Mouse (Mus musculus) lung, embryonic 14.5 days (tissue): ENCODE measurements around the gene Cep78. TPM values are rescaled to one million over a fixed set of nuclear protein-coding genes. Genes with fewer than 3 reads are reported as not detected.
A peak's percentile ranks its signal among the peaks of the same experiment; 100 is the strongest.

Experiments used
- ATAC-seq: fragments of 200-750 bp; cut with Nextera tagmentation; 2 replicates; pipeline ENCODE4 v1.8.0; 2017; ENCODE audit warnings: mild to moderate bottlenecking, moderate TSS enrichment, moderate library complexity; ENCODE audit not compliant: insufficient read depth
- DNase-seq: peaks from one replicate; pipeline ENCODE4 v3.0.0-alpha.2; 2015
- H3K27ac ChIP-seq: fragments of 300-500 bp; sonication (generic); 2 replicates; pipeline ENCODE4 v1.5.1; 2014; ENCODE audit warnings: low read depth, mild to moderate bottlenecking, moderate library complexity
- H3K27me3 ChIP-seq: fragments of 300-500 bp; sonication (generic); 2 replicates; pipeline ENCODE4 v1.6.1; 2014; ENCODE audit warnings: low read length, control low read depth; ENCODE audit not compliant: insufficient read depth
- H3K36me3 ChIP-seq: fragments of 300-500 bp; sonication (generic); 2 replicates; pipeline ENCODE4 v1.6.1; 2014; ENCODE audit warnings: control low read depth; ENCODE audit not compliant: insufficient read depth
- H3K4me1 ChIP-seq: fragments of 300-500 bp; sonication (generic); 2 replicates; pipeline ENCODE4 v1.6.1; 2014; ENCODE audit warnings: antibody characterized with exemption, control low read depth; ENCODE audit not compliant: insufficient read depth
- H3K4me2 ChIP-seq: fragments of 300-500 bp; sonication (generic); 2 replicates; pipeline ENCODE4 v1.6.1; 2014; ENCODE audit warnings: mild to moderate bottlenecking
- H3K4me3 ChIP-seq: fragments of 300-500 bp; sonication (generic); 2 replicates; pipeline ENCODE4 v1.5.1; 2014; ENCODE audit warnings: low read depth, low read length
- H3K9ac ChIP-seq: fragments of 300-500 bp; sonication (generic); 2 replicates; pipeline ENCODE4 v1.6.1; 2014
- H3K9me3 ChIP-seq: fragments of 300-500 bp; sonication (generic); 2 replicates; pipeline ENCODE4 v1.6.1; 2016; ENCODE audit warnings: low read depth, low read length, control low read depth
- CTCF ChIP-seq: IDR thresholded peaks from 2 replicates; pipeline ENCODE4 v1.5.1; 2016; ENCODE audit warnings: antibody characterized with exemption, low read depth
- WGBS: fragments of 180-500 bp; shearing (Covaris S2); extraction: QIAGEN DNeasy Blood & Tissue Kit; methylation state at CpG from one replicate; pipeline ENCODE4 v1.1.7; 2014; 5-methylcytosine and 5-hydroxymethylcytosine counted together
- polyA plus RNA-seq: library from polyadenylated mRNA; unstranded; fragments of >200 nt; fragmentation: Nextera tagmentation; extraction: Ambion mirVana; gene quantifications from 2 replicates; pipeline ENCODE4 v1.2.1, GENCODE M21; 2014

Cep78 gene
- polyA plus RNA-seq, 1 experiment from 2014 or later, result 36.1 TPM

- peak overlapping the region; percentile 77 for H3K4me3 ChIP-seq
- H3K4me2 ChIP-seq, result peak overlapping the region; percentile 95
- DNase-seq (peak; percentile 73), ATAC-seq (peak; percentile 56)
- 0 out of 2 replicates have a peak, but pooled peaks cover 2% of the 10 kb centered on the region for H3K4me1 ChIP-seq
- H3K27me3 ChIP-seq, result no peaks in the 10 kb centered on the region
- H3K36me3 ChIP-seq, result peaks cover 12% of the 10 kb centered on the region
- no peak; the same call in 1 of the 2 replicates for TF ChIP-seq CTCF
- peak overlapping the region; percentile 89 for H3K27ac ChIP-seq
- no peaks in the 10 kb centered on the region for H3K9me3 ChIP-seq
- under 1% methylated on average over 45 of the region's 46 CpGs for WGBS
- peak overlapping the region; percentile 69 for H3K9ac ChIP-seq
These were observed 60.5 kb downstream of the Cep78 start for GRCm38 (mm10) chr19:15924181-15924865.

- peak; percentile 50 for DNase-seq
- no peak for TF ChIP-seq CTCF
- Histone ChIP-seq H3K4me2 (peak overlapping the region; percentile 95), H3K9ac (peak overlapping the region; percentile 69), H3K36me3 (peaks cover 21% of the 10 kb centered on the region), H3K4me1 (0 out of 2 replicates have a peak, but pooled peaks cover 2% of the 10 kb centered on the region), H3K9me3 (no peaks in the 10 kb centered on the region), H3K27me3 (no peaks in the 10 kb centered on the region), H3K27ac (no peak overlapping the region), H3K4me3 (peak overlapping the region; percentile 77)
- no peak for ATAC-seq
- WGBS, result 20% methylated on average over 9 of the region's 9 CpGs
These were observed 61.4 kb downstream of the Cep78 start for GRCm38 (mm10) chr19:15923426-15923825.

DNA sequence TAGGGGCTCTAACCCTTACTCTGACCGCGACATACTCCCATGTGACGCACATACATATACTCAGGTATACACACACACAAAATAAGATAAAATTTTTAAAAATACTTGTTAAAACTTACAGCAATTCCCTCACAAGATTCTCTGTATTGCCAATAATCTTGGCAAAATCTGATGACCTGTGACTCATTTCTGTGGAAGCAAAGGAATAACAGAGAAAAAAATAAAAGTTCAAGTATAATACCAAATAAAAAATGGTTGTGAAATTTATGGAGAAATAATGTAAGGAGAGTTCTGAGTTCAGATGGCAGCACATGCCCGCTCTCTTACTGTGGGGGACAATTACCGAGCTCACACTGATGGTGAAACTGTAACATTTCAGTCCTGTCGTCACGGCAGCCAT, 65.5 kb downstream of the Cep78 start:
- no peaks in the 10 kb centered on the region for H3K9me3 ChIP-seq
- H3K36me3 ChIP-seq, result peaks cover 54% of the 10 kb centered on the region
- H3K9ac ChIP-seq, result no peak overlapping the region
- DNase-seq, result no peak
- H3K4me1 ChIP-seq, result no peaks in the 10 kb centered on the region
- ATAC-seq, result no peak
- no peak overlapping the region for H3K27ac ChIP-seq
- no peak for TF ChIP-seq CTCF
- no peak overlapping the region for H3K4me3 ChIP-seq
- no peaks in the 10 kb centered on the region for H3K27me3 ChIP-seq
- 93% methylated on average over 7 of the region's 7 CpGs for WGBS
- H3K4me2 ChIP-seq, result no peak overlapping the region

GRCm38 (mm10) chr19:15918111-15918510, 66.7 kb downstream of the Cep78 start:
- WGBS, result 93% methylated on average over 7 of the region's 7 CpGs
- TF ChIP-seq CTCF, result no peak
- Histone ChIP-seq H3K27ac (no peak overlapping the region), H3K4me3 (no peak overlapping the region), H3K36me3 (peaks cover 66% of the 10 kb centered on the region), H3K9me3 (no peaks in the 10 kb centered on the region), H3K9ac (no peak overlapping the region), H3K4me2 (no peak overlapping the region), H3K27me3 (no peaks in the 10 kb centered on the region), H3K4me1 (no peaks in the 10 kb centered on the region)
- ATAC-seq, result no peak
- no peak for DNase-seq

GRCm38 (mm10) chr19:15913249-15913997, 71.4 kb downstream of the Cep78 start:
- Histone ChIP-seq H3K36me3 (peaks cover 90% of the 10 kb centered on the region), H3K4me1 (no peaks in the 10 kb centered on the region), H3K9ac (no peak overlapping the region), H3K27me3 (no peaks in the 10 kb centered on the region), H3K9me3 (no peaks in the 10 kb centered on the region), H3K4me2 (no peak overlapping the region), H3K27ac (no peak overlapping the region), H3K4me3 (no peak overlapping the region)
- ATAC-seq (no peak), DNase-seq (no peak)
- no peak for TF ChIP-seq CTCF
- 88% methylated on average over 9 of the region's 9 CpGs for WGBS

DNA sequence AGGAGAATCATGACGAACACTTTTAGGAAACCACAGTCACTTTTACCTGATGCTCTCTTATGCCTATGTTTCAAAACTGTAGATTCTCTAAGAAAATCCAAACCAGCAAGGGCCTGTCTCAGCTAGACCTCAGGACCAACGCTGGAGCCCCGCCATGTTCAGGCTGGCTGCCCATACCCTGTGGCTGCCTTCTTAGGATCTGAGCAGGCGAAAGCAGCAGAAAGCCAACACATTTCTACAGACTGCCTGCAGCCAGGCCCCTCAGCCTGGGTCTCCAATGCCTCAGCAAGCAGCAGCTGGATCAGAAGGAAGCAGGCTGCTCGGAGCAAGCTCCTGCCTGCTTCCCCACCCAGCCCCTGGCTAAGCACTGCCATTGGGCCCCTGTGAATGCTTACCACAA, 73.3 kb downstream of the Cep78 start:
- no peak overlapping the region for H3K4me2 ChIP-seq
- peaks cover 90% of the 10 kb centered on the region for H3K36me3 ChIP-seq
- no peaks in the 10 kb centered on the region for H3K4me1 ChIP-seq
- no peaks in the 10 kb centered on the region for H3K9me3 ChIP-seq
- WGBS, result 94% methylated on average over 5 of the region's 5 CpGs
- ATAC-seq, result no peak
- no peak overlapping the region for H3K4me3 ChIP-seq
- TF ChIP-seq CTCF, result no peak
- H3K9ac ChIP-seq, result no peak overlapping the region
- H3K27me3 ChIP-seq, result no peaks in the 10 kb centered on the region
- no peak for DNase-seq
- H3K27ac ChIP-seq, result no peak overlapping the region

GRCm38 (mm10) chr19:15910987-15911386, 73.8 kb downstream of the Cep78 start:
- H3K27me3 ChIP-seq, result no peaks in the 10 kb centered on the region
- H3K4me2 ChIP-seq, result no peak overlapping the region
- DNase-seq (no peak), ATAC-seq (no peak)
- no peaks in the 10 kb centered on the region for H3K9me3 ChIP-seq
- no peak overlapping the region for H3K27ac ChIP-seq
- H3K4me3 ChIP-seq, result no peak overlapping the region
- H3K4me1 ChIP-seq, result no peaks in the 10 kb centered on the region
- 64% methylated on average over 3 of the region's 3 CpGs for WGBS
- peaks cover 90% of the 10 kb centered on the region for H3K36me3 ChIP-seq
- H3K9ac ChIP-seq, result no peak overlapping the region
- no peak for TF ChIP-seq CTCF
